Mouse (Mus musculus) thymus, postnatal 36 days (tissue): ENCODE data around the gene Spata45.

ENCODE experiments used
- DNase-seq, 2 experiments: peaks; one replicate each; pipeline ENCODE4 v3.0.0; 2022; ENCODE audit warnings: mixed read lengths in 2 of 2

The Spata45 gene

GRCm38 (mm10) chr1:191042106-191042505 lies 5.7 kb downstream of the Spata45 start:
- DNase-seq, result no peak

GRCm38 (mm10) chr1:191042688-191043087 lies 6.2 kb downstream of the Spata45 start:
- DNase-seq, result no peak

GRCm38 (mm10) chr1:191045264-191045663 lies 8.8 kb downstream of the Spata45 start:
- DNase-seq, result no peak

GRCm38 (mm10) chr1:191046231-191046824 lies 9.9 kb downstream of the Spata45 start:
- DNase-seq, result no peak

- no peak for DNase-seq
Measured at GRCm38 (mm10) chr1:191053555-191053954, 17.1 kb downstream of the Spata45 start.

GRCm38 (mm10) chr1:191054870-191055532 lies 18.6 kb downstream of the Spata45 start:
- DNase-seq, result no peak

GRCm38 (mm10) chr1:191055533-191055873 lies 19.1 kb downstream of the Spata45 start:
- no peak for DNase-seq

- no peak for DNase-seq
Measured at GRCm38 (mm10) chr1:191057461-191057860, 21.0 kb downstream of the Spata45 start.

- no peak for DNase-seq
Measured at GRCm38 (mm10) chr1:191062241-191062780, 25.9 kb downstream of the Spata45 start.

- DNase-seq, result peak; percentile 86 to 91
Measured at GRCm38 (mm10) chr1:191062781-191063485, 26.5 kb downstream of the Spata45 start, which contains the start of the genes Tatdn3 and Nsl1. Gene Tatdn3 (minus strand): TSS chr1:191062932. Gene Nsl1 (plus strand): TSS chr1:191063012.

- DNase-seq, result no peak
Measured at GRCm38 (mm10) chr1:191063700-191064099, 27.3 kb downstream of the Spata45 start.

- DNase-seq, result no peak
Measured at GRCm38 (mm10) chr1:191064535-191064934, 28.1 kb downstream of the Spata45 start.

GRCm38 (mm10) chr1:191065188-191065587 lies 28.7 kb downstream of the Spata45 start:
- DNase-seq, result no peak

GRCm38 (mm10) chr1:191068377-191068776 lies 31.9 kb downstream of the Spata45 start:
- DNase-seq, result no peak

GRCm38 (mm10) chr1:191070259-191070658 lies 33.8 kb downstream of the Spata45 start:
- DNase-seq, result no peak

- DNase-seq, result no peak
Measured at GRCm38 (mm10) chr1:191071613-191072012, 35.2 kb downstream of the Spata45 start.

- DNase-seq, result no peak
Measured at GRCm38 (mm10) chr1:191072329-191072913, 36.0 kb downstream of the Spata45 start.

- no peak for DNase-seq
Measured at GRCm38 (mm10) chr1:191073001-191073400, 36.6 kb downstream of the Spata45 start.

- no peak for DNase-seq
Measured at GRCm38 (mm10) chr1:191073486-191073885, 37.0 kb downstream of the Spata45 start.

- no peak for DNase-seq
Measured at GRCm38 (mm10) chr1:191075199-191075883, 38.9 kb downstream of the Spata45 start.

- no peak for DNase-seq
Measured at GRCm38 (mm10) chr1:191083230-191083629, 46.8 kb downstream of the Spata45 start.

- DNase-seq, result peak; percentile 39 to 49
Measured at GRCm38 (mm10) chr1:191084951-191085559, 48.6 kb downstream of the Spata45 start.
